Mouse (Mus musculus) liver, adult 2 months (tissue): ENCODE measurements around the gene Sv2c.
"Not testable (repeated sequence)": the region's sequence is repeated elsewhere in the genome, so short reads cannot be mapped to it uniquely, and the experiment has no call there.

Source experiments
- CTCF ChIP-seq: fragments of 200-500 bp; IDR thresholded peaks from 2 replicates; pipeline ENCODE4 v1.5.1; 2011; ENCODE audit warnings: low read depth, low read length, control low read depth
- POLR2A ChIP-seq: fragments of 200-500 bp; IDR thresholded peaks from 2 replicates; pipeline ENCODE4 v1.6.1; 2011; ENCODE audit warnings: low read length, control low read depth; ENCODE audit not compliant: insufficient read depth; ENCODE audit errors: extremely low read depth

GRCm38 (mm10) chr13:95968031-95968430 is 164.3 kb downstream of the Sv2c start:
- not testable (repeated sequence) for TF ChIP-seq CTCF, POLR2A
